Mouse (Mus musculus) retina, postnatal 1 day (tissue): Measurements from ENCODE around the gene Ppp1r9a.

ENCODE experiments used
- DNase-seq: peaks from one replicate; pipeline ENCODE4 v3.0.0-alpha.2; 2012

Gene Ppp1r9a

GRCm38 (mm10) chr6:5167051-5167677 lies 264.4 kb downstream of the Ppp1r9a start:
- DNase-seq, result no peak

- DNase-seq, result no peak
These were observed 265.4 kb downstream of the Ppp1r9a start for GRCm38 (mm10) chr6:5168158-5168557.

- no peak for DNase-seq
These were observed 268.7 kb downstream of the Ppp1r9a start for GRCm38 (mm10) chr6:5171418-5171817.

- DNase-seq, result no peak
These were observed 269.9 kb downstream of the Ppp1r9a start for GRCm38 (mm10) chr6:5172571-5172970.

GRCm38 (mm10) chr6:5174179-5174812 lies 271.6 kb downstream of the Ppp1r9a start:
- no peak for DNase-seq

GRCm38 (mm10) chr6:5177967-5178891 lies 275.5 kb downstream of the Ppp1r9a start:
- peak; percentile 15 for DNase-seq

GRCm38 (mm10) chr6:5179189-5179588 lies 276.5 kb downstream of the Ppp1r9a start:
- DNase-seq, result no peak

GRCm38 (mm10) chr6:5180645-5181044 lies 277.9 kb downstream of the Ppp1r9a start:
- no peak for DNase-seq

GRCm38 (mm10) chr6:5186229-5186950 lies 283.7 kb downstream of the Ppp1r9a start:
- no peak for DNase-seq

GRCm38 (mm10) chr6:5187586-5187985 lies 284.9 kb downstream of the Ppp1r9a start:
- DNase-seq, result no peak

GRCm38 (mm10) chr6:5188036-5188435 lies 285.3 kb downstream of the Ppp1r9a start:
- DNase-seq, result no peak

GRCm38 (mm10) chr6:5188938-5189337 lies 286.2 kb downstream of the Ppp1r9a start:
- no peak for DNase-seq

GRCm38 (mm10) chr6:5189507-5189906 lies 286.8 kb downstream of the Ppp1r9a start:
- DNase-seq, result no peak

- no peak for DNase-seq
These were observed 288.0 kb downstream of the Ppp1r9a start for GRCm38 (mm10) chr6:5190761-5191160.

GRCm38 (mm10) chr6:5193693-5194092 lies 291.0 kb downstream of the Ppp1r9a start, which contains the start of gene Pon1:
TSS of gene Pon1 (minus strand) at chr6:5193946.
- peak; percentile 5 for DNase-seq

GRCm38 (mm10) chr6:5198590-5198989 lies 295.9 kb downstream of the Ppp1r9a start:
- DNase-seq, result no peak

- no peak for DNase-seq
These were observed 296.7 kb downstream of the Ppp1r9a start for GRCm38 (mm10) chr6:5199376-5199905.

- DNase-seq, result no peak
These were observed 297.2 kb downstream of the Ppp1r9a start for GRCm38 (mm10) chr6:5199916-5200315.

GRCm38 (mm10) chr6:5207817-5208216 lies 305.1 kb downstream of the Ppp1r9a start:
- DNase-seq, result no peak
